7 mouse cellular contexts compared by ENCODE assay signal in genomic region chr3:89388134-89388881, GRCm38 (mm10). TPM values are rescaled to one million over a fixed set of nuclear protein-coding genes. Genes with fewer than 3 reads are reported as not detected.
DNase-seq lines count a peak whose midpoint lies in the region; ATAC-seq lines count a peak whose summit lies in the region.

No protein-coding gene starts in this region.

- H3K36me3 ChIP-seq in heart, embryonic 10.5 days, result no peaks in the 10 kb centered on the region
- H3K36me3 ChIP-seq in liver, embryonic 15.5 days (replicated peaks), result no peaks in the 10 kb centered on the region

- H3K4me1 ChIP-seq in brown adipose tissue, adult 24 weeks (ENCODE audit: control insufficient read depth, insufficient read depth, insufficient read length, low read length), result peaks cover 22% of the 10 kb centered on the region
- H3K4me1 ChIP-seq in heart, embryonic 10.5 days, result peaks cover 78% of the 10 kb centered on the region
- peaks cover 72% of the 10 kb centered on the region for H3K4me1 ChIP-seq in liver, embryonic 15.5 days (replicated peaks)

- ATAC-seq in liver, embryonic 15.5 days (ENCODE audit: insufficient read depth), result no peak

- H3K9ac ChIP-seq in liver, embryonic 15.5 days, result no peak overlapping the region

- 74% methylated on average over 11 of the region's 11 CpGs for WGBS in heart, embryonic 10.5 days
- 40% methylated on average over 10 of the region's 11 CpGs for WGBS in liver, embryonic 15.5 days (ENCODE audit: insufficient replicate concordance)

- DNase-seq in left cerebral cortex, postnatal 4 days, result peak; percentile 66
- DNase-seq in left cerebral cortex, adult 8-10 months (ENCODE audit: low spot score in 2 of 2), result no peak
- peak; percentile 78 for DNase-seq in MEL-GATA-1-ER (ENCODE audit: extremely low read depth, low read depth)
- DNase-seq in heart, embryonic 10.5 days (ENCODE audit: low spot score), result no peak
- no peak for DNase-seq in c-Kit-positive CD71-positive TER-119-positive erythroid progenitor cells, embryonic 14.5 days (ENCODE audit: low spot score)

- no peaks in the 10 kb centered on the region for H3K9me3 ChIP-seq in heart, embryonic 10.5 days
- H3K9me3 ChIP-seq in liver, embryonic 15.5 days (replicated peaks), result no peaks in the 10 kb centered on the region

- peak overlapping the region; percentile 91 for H3K27ac ChIP-seq in brown adipose tissue, adult 24 weeks (replicated peaks; ENCODE audit: low read depth, low read length)
- no peak overlapping the region for H3K27ac ChIP-seq in heart, embryonic 10.5 days
- H3K27ac ChIP-seq in liver, embryonic 15.5 days (replicated peaks), result peak overlapping the region; percentile 68

- H3K27me3 ChIP-seq in heart, embryonic 10.5 days (ENCODE audit: insufficient read depth, poor library complexity, severe bottlenecking), result peaks cover 12% of the 10 kb centered on the region
- H3K27me3 ChIP-seq in liver, embryonic 15.5 days, result peaks cover 29% of the 10 kb centered on the region

- H3K4me2 ChIP-seq in liver, embryonic 15.5 days, result peak overlapping the region; percentile 41

- intact Hi-C loops in left cerebral cortex, postnatal 4 days (cut with DNase I), result no loop called here

- H3K4me3 ChIP-seq in brown adipose tissue, adult 24 weeks (ENCODE audit: insufficient read depth, low read depth, low read length), result peak overlapping the region; percentile 56
- H3K4me3 ChIP-seq in heart, embryonic 10.5 days, result 0 out of 2 replicates have a peak overlapping the region, but pooled peaks have one; percentile 27
- peak overlapping the region; percentile 14; the same call in 1 of the 2 replicates for H3K4me3 ChIP-seq in liver, embryonic 15.5 days (replicated peaks)

RNA-seq across cellular contexts. Expression of gene Zbtb7b, which starts 6.3 kb away (rescaled TPM):
- 1 to 10 TPM; 3.3 to 3.8 TPM for total RNA-seq in left cerebral cortex, postnatal 4 days (2021)
- total RNA-seq in left cerebral cortex, adult 8-10 months (2022), result 10 to 100 TPM; 11.3 to 20.3 (median 15.8) TPM
- polyA plus RNA-seq in brown adipose tissue, adult 24 weeks (2012; ENCODE audit: insufficient read depth, insufficient read length, missing spikeins), result 93.2 and 121 TPM in 2 replicates
- 1.4 and 1.9 TPM in 2 replicates for polyA plus RNA-seq in heart, embryonic 10.5 days (2016; fragmentation: Nextera tagmentation; extraction: Ambion mirVana)
- 2.3 and 3.3 TPM in 2 replicates for polyA plus RNA-seq in liver, embryonic 15.5 days (2015; fragmentation: Nextera tagmentation; extraction: Ambion mirVana)

RNA-seq across cellular contexts. Expression of gene Lenep, which starts 14.3 kb away (rescaled TPM):
- 1 to 10 TPM in 1 of 2 experiments, under 1 TPM in 1; 0.54 to 4.5 TPM for total RNA-seq in left cerebral cortex, postnatal 4 days (2021)
- 1 to 10 TPM; 3.9 to 5.8 (median 4.4) TPM for total RNA-seq in left cerebral cortex, adult 8-10 months (2022)
- polyA plus RNA-seq in brown adipose tissue, adult 24 weeks (2012; ENCODE audit: insufficient read depth, insufficient read length, missing spikeins), result 1.3 TPM in 1 of 2 replicates, not detected in the other
- not detected in 2 replicates for polyA plus RNA-seq in heart, embryonic 10.5 days (2016; fragmentation: Nextera tagmentation; extraction: Ambion mirVana)
- polyA plus RNA-seq in liver, embryonic 15.5 days (2015; fragmentation: Nextera tagmentation; extraction: Ambion mirVana), result not detected in 2 replicates

RNA-seq across cellular contexts. Expression of gene Dcst1, which starts 23.3 kb away (rescaled TPM):
- total RNA-seq in left cerebral cortex, postnatal 4 days (2021), result under 1 TPM; 0.22 to 0.97 TPM
- under 1 TPM in 1 of 4 experiments, not detected in 3; 0.61 TPM for total RNA-seq in left cerebral cortex, adult 8-10 months (2022)
- polyA plus RNA-seq in brown adipose tissue, adult 24 weeks (2012; ENCODE audit: insufficient read depth, insufficient read length, missing spikeins), result 0.75 TPM in 1 of 2 replicates, not detected in the other
- polyA plus RNA-seq in heart, embryonic 10.5 days (2016; fragmentation: Nextera tagmentation; extraction: Ambion mirVana), result 0.10 and 0.11 TPM in 2 replicates
- polyA plus RNA-seq in liver, embryonic 15.5 days (2015; fragmentation: Nextera tagmentation; extraction: Ambion mirVana), result 0.05 TPM in 1 of 2 replicates, not detected in the other

RNA-seq across cellular contexts. Expression of gene Flad1, which starts 23.4 kb away (rescaled TPM):
- total RNA-seq in left cerebral cortex, postnatal 4 days (2021), result 10 to 100 TPM; 27.6 to 28.3 TPM
- 10 to 100 TPM; 30.8 to 39.9 (median 35.6) TPM for total RNA-seq in left cerebral cortex, adult 8-10 months (2022)
- polyA plus RNA-seq in brown adipose tissue, adult 24 weeks (2012; ENCODE audit: insufficient read depth, insufficient read length, missing spikeins), result 33.4 and 60.7 TPM in 2 replicates
- 30.7 and 40.3 TPM in 2 replicates for polyA plus RNA-seq in heart, embryonic 10.5 days (2016; fragmentation: Nextera tagmentation; extraction: Ambion mirVana)
- polyA plus RNA-seq in liver, embryonic 15.5 days (2015; fragmentation: Nextera tagmentation; extraction: Ambion mirVana), result 14.3 and 16.4 TPM in 2 replicates

RNA-seq across cellular contexts. Expression of gene Dcst2, which starts 26.5 kb away (rescaled TPM):
- total RNA-seq in left cerebral cortex, postnatal 4 days (2021), result under 1 TPM; 0.74 to 0.92 TPM
- under 1 TPM; 0.32 to 0.77 (median 0.42) TPM for total RNA-seq in left cerebral cortex, adult 8-10 months (2022)
- polyA plus RNA-seq in brown adipose tissue, adult 24 weeks (2012; ENCODE audit: insufficient read depth, insufficient read length, missing spikeins), result 1.2 and 1.6 TPM in 2 replicates
- 0.05 TPM in 1 of 2 replicates, not detected in the other for polyA plus RNA-seq in heart, embryonic 10.5 days (2016; fragmentation: Nextera tagmentation; extraction: Ambion mirVana)
- polyA plus RNA-seq in liver, embryonic 15.5 days (2015; fragmentation: Nextera tagmentation; extraction: Ambion mirVana), result 0.06 and 0.07 TPM in 2 replicates

Comparison
In these comparisons a context has a peak if more than half of its experiments do, and no peak if none do; other contexts are left out.
1. DNase-seq: peak in left cerebral cortex, postnatal 4 days (single experiment) and MEL-GATA-1-ER (single experiment); none in left cerebral cortex, adult 8-10 months (0 of 2), heart, embryonic 10.5 days (single experiment) and c-Kit-positive CD71-positive TER-119-positive erythroid progenitor cells, embryonic 14.5 days (single experiment).
2. RNA of gene Zbtb7b, which starts 6.3 kb away (polyA plus RNA-seq): 93.2 to 121 TPM in brown adipose tissue, adult 24 weeks; 2.3 to 3.3 TPM in liver, embryonic 15.5 days and 1.4 to 1.9 TPM in heart, embryonic 10.5 days; every median in the first group is over 10 times any median in the second.
3. Peak in every context shown above with its lines, with median percentiles within 50 percentile points of each other: H3K4me3 ChIP-seq.